Mouse (Mus musculus): ENCODE results near the gene F2rl3. TPM values are rescaled to one million over a fixed set of nuclear protein-coding genes. Genes with fewer than 3 reads are reported as not detected.

Gene F2rl3
- total RNA-seq (2014; fragmentation: Nextera tagmentation), result 2.6 and 3.4 TPM in 2 replicates
- total RNA-seq (2017), result 2.9 and 3.1 TPM in 2 replicates

DNA sequence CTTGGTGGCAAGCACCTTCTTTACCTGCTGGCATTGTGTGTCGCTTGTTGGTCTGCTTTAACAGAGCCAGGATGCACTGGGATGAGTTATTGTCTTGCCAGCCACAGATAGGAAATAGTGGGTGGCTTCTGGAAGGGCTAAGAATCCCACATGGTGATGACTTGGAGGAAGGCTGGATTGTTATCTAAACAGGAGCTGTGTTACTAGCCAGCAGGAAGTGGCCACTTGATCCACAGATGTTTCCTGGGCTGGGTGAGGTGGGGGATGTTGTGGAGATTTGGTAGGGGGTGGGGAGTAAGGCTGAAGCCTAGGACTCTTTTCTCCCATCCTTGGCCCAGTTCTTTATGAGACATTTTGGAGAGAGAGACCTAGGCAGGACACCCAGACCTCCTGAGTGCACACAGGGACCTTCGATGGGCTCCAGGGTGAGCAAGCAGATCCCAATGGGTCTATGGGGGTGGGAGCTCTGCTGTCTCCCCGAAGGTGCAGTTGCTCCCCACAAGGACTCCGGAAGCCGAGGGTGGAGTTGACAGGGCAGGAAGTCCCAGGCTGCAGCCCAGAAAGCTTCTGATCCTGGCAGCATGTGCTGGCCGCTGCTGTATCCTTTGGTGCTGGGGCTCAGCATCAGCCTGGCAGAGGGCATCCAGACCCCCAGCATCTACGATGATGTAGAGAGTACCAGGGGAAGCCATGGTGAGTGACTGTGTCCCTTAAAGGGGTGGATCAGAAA, at the start of gene F2rl3:
Gene F2rl3 (plus strand): TSS at position 559 of the 730 bp plus-strand sequence.
- ATAC-seq (replicated peaks; ENCODE audit: poor library complexity, severe bottlenecking), result peak; percentile 57

- peak; percentile 68 for ATAC-seq (replicated peaks; ENCODE audit: poor library complexity, severe bottlenecking)
Measured at GRCm38 (mm10) chr8:72712569-72712968, 49.1 kb upstream of the F2rl3 start.

DNA sequence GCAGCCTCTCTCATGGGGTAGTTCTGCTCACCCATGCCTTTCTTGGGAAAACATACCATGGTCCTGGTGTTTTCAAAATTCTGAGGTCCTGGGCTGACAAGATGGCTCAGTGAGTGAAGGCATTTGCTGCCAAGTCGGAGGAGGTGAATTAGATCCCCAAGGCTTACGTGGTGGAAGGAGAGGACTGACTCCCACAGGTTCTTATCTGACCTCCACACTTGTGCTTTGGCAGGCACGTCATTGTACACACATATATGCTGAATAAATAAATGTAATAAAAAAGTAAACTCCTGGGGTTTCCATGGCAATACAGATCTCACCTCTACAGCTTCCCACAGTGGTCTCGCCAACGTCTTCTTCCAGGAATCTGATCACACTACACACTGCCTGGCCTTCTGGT, 45.1 kb upstream of the F2rl3 start:
- no peak for ATAC-seq (replicated peaks; ENCODE audit: poor library complexity, severe bottlenecking)

DNA sequence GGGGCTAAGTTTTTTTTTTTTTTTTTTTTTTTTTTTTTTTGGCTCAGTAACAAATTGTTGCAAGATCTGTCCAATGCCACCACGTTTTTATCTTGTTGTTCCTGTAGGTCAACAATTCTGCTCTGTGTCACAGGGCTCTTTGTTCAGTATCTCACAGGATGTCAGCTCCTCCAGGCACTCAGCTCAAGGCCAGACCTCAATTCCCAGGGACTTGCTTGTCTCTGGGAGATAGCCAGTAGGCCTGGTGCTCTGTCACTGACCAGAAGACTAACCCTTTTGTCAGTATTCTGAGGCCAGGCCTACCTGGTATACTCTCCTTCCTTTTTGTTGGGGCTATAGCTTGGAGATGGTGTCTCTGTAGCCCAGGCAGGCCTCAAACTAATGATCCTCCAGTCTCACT, 41.1 kb upstream of the F2rl3 start:
- ATAC-seq (replicated peaks; ENCODE audit: poor library complexity, severe bottlenecking), result no peak

GRCm38 (mm10) chr8:72722769-72723650, 38.7 kb upstream of the F2rl3 start, which contains the start of gene Sin3b:
Gene Sin3b, plus strand, starts transcription at chr8:72723285.
- peak; percentile 96 for ATAC-seq (replicated peaks; ENCODE audit: poor library complexity, severe bottlenecking)

DNA sequence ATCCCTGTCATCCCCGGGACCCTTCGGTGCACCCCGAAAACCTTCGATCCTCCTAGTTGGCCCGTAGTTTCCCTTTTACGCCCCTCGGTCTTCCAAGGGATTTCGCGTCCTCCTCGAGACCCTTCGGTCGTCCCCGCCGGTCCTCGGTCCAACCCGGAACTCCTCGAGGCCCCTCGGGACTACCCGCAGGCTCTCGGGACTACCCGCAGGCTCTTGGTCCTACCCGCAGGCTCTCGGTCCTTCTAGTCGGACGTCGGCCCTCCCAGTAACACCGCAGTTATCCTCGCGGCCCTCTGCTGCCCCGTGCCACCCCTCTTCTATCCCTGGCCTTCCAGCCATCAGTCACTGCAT, 38.1 kb upstream of the F2rl3 start:
- ATAC-seq (replicated peaks; ENCODE audit: poor library complexity, severe bottlenecking), result peak; percentile 40

GRCm38 (mm10) chr8:72728636-72729035, 33.0 kb upstream of the F2rl3 start:
- ATAC-seq (replicated peaks; ENCODE audit: poor library complexity, severe bottlenecking), result no peak

GRCm38 (mm10) chr8:72735001-72735400, 26.7 kb upstream of the F2rl3 start:
- ATAC-seq (replicated peaks; ENCODE audit: poor library complexity, severe bottlenecking), result no peak

- ATAC-seq (replicated peaks; ENCODE audit: poor library complexity, severe bottlenecking), result no peak
Measured at GRCm38 (mm10) chr8:72736868-72737267, 24.8 kb upstream of the F2rl3 start.

DNA sequence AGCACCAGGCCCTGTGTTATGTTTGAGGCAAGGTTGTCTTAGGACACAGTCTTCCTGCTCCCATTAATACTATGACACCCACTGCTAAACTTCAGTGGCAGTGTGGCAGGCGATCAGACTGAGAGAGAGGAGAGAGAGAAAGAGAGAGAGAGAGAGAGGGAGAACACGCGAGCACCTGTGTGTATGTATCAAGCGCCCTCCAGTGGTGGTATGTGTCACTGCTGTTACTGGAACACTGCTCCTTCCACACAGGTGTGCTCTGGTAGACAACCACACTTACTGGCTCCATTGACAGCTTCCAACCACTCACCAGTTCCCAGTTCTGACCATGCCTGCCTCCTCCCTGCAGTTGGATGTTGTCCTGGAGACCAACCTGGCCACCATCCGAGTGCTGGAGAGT, 15.6 kb upstream of the F2rl3 start:
- peak; percentile 75 for ATAC-seq (replicated peaks; ENCODE audit: poor library complexity, severe bottlenecking)

- ATAC-seq (replicated peaks; ENCODE audit: poor library complexity, severe bottlenecking), result no peak
Measured at GRCm38 (mm10) chr8:72749846-72750245, 11.8 kb upstream of the F2rl3 start.

DNA sequence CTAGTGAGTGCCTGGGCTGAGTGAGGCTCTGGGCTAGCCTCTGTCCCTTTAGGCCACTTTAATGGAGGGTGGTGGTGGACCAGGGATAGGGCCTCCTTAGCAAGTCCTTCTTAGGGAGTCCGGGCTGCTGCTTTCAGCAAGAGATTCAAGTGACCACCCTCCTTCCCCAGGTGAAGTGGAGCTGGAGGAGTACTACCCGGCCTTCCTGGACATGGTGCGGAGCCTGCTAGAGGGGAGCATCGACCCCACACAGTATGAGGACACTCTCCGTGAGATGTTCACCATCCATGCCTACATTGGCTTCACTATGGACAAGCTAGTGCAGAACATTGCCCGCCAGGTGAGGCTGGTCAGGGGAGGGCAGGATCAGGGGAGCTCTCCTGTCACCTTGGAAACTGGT, 11.4 kb upstream of the F2rl3 start:
- no peak for ATAC-seq (replicated peaks; ENCODE audit: poor library complexity, severe bottlenecking)

GRCm38 (mm10) chr8:72751126-72751525, 10.6 kb upstream of the F2rl3 start:
- no peak for ATAC-seq (replicated peaks; ENCODE audit: poor library complexity, severe bottlenecking)

- ATAC-seq (replicated peaks; ENCODE audit: poor library complexity, severe bottlenecking), result no peak
Measured at GRCm38 (mm10) chr8:72752289-72752688, 9.4 kb upstream of the F2rl3 start.

GRCm38 (mm10) chr8:72753165-72753564, 8.5 kb upstream of the F2rl3 start:
- ATAC-seq (replicated peaks; ENCODE audit: poor library complexity, severe bottlenecking), result no peak

DNA sequence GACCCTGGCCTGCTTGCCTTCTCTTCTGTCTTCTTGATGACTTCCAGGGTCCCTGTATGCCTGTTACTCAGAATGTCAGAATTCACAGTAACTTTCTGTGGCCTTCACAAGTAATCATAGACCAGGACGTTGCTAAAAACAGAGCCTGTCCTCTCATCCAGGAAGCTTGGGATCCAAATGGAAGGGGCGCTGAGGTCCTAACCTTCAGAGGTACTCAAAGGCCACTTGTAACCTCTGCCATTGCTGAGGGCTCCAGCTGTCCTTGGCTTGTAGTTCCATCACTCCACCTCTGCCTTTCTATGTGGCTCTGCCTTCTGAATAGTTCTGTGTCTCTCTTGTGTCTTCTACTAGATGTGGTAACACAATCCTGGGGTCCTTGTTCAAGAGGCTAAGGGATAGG, 7.9 kb upstream of the F2rl3 start:
- ATAC-seq (replicated peaks; ENCODE audit: poor library complexity, severe bottlenecking), result no peak

- ATAC-seq (replicated peaks; ENCODE audit: poor library complexity, severe bottlenecking), result no peak
Measured at GRCm38 (mm10) chr8:72756031-72756430, 5.6 kb upstream of the F2rl3 start.

- ATAC-seq (replicated peaks; ENCODE audit: poor library complexity, severe bottlenecking), result no peak
Measured at GRCm38 (mm10) chr8:72756771-72757390, 4.8 kb upstream of the F2rl3 start.

- no peak for ATAC-seq (replicated peaks; ENCODE audit: poor library complexity, severe bottlenecking)
Measured at GRCm38 (mm10) chr8:72757426-72758195, 4.1 kb upstream of the F2rl3 start.

DNA sequence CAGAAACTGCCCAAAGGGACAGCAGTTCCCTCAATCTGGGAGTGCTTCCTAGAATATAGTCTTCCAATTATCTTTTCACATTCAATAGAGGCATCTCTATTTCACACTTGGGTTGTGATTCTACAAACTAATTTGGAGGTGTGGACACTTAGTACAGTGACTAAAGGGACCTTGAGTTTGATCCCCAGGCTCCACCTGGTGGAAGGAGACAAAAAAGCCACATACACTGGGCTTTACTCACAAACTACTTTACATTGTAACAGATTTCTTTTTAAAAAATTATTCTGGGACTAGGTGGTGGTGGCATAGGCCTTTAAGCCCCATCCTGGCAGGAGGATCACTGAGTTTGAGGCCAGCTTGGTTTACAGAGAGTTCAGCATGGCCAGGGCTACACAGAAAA, 3.4 kb upstream of the F2rl3 start:
- no peak for ATAC-seq (replicated peaks; ENCODE audit: poor library complexity, severe bottlenecking)
